Mouse (Mus musculus): ENCODE results near the gene Mtrr. TPM values are rescaled to one million over a fixed set of nuclear protein-coding genes. Genes with fewer than 3 reads are reported as not detected.

The Mtrr gene
- polyA plus RNA-seq, 1 experiment = 9.0 TPM

DNA sequence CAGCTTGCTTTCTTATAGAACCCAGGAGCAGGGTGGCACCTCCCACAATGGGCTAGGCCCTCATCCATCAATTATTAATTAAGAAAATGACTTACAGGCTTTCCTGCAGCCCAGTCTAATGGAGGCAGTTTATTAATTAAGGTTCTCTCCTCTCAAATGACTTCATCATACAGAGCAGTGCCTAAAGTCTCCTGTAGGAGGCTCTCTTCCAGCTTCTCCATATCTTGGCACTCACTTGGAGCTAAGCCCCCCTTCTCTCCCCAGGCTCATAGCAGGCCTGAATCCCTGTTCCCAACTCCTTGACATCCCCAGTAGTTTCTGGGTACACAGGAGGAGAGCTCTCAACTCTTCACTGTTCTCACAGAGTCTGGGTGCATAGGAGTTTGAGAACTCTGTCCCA, 17.0 kb upstream of the Mtrr start:
- H3K4me1 ChIP-seq (ENCODE audit: control insufficient read depth, insufficient read depth, low read length) = peaks cover 7% of the 10 kb centered on the region
- no peak for TF ChIP-seq POLR2A (IDR thresholded peaks at IDR 0.05; ENCODE audit: control insufficient read depth, low read depth, low read length)
- TF ChIP-seq CTCF (IDR thresholded peaks at IDR 0.05; ENCODE audit: control insufficient read depth, insufficient read depth, insufficient replicate concordance, low read depth, low read length) = no peak
- H3K36me3 ChIP-seq (ENCODE audit: control insufficient read depth, insufficient read depth, low read length) = no peaks in the 10 kb centered on the region

DNA sequence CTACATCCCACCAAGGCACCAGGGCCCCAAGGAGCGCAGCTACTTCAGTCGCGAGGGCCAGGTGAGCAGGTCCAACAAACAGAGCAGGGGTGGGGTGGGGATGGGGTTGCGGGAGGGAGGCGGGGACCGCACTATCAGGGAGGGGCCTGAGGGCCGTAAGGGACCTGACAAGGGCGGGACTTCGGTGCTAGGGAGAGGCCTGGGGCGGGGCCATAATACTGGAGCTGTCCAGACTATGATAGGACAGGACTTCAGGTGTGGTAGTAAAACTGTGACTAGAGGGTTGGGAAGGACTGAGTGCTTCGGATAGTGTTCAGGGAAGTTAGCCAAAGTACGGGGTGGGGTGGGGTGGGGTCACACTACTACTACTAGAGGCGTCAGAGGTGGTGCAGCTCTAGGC, 15.7 kb upstream of the Mtrr start:
- peak overlapping the region; percentile 86 for H3K4me3 ChIP-seq (ENCODE audit: control insufficient read depth, low read depth, low read length)
- TF ChIP-seq POLR2A (IDR thresholded peaks at IDR 0.05; ENCODE audit: control insufficient read depth, low read depth, low read length) (no peak), CTCF (IDR thresholded peaks at IDR 0.05; ENCODE audit: control insufficient read depth, insufficient read depth, insufficient replicate concordance, low read depth, low read length) (no peak)
- H3K27me3 ChIP-seq (ENCODE audit: control insufficient read depth, insufficient read depth, low read length) = no peaks in the 10 kb centered on the region
- peaks cover 7% of the 10 kb centered on the region for H3K4me1 ChIP-seq (ENCODE audit: control insufficient read depth, insufficient read depth, low read length)
- no peaks in the 10 kb centered on the region for H3K36me3 ChIP-seq (ENCODE audit: control insufficient read depth, insufficient read depth, low read length)
- no peak overlapping the region for H3K27ac ChIP-seq (ENCODE audit: control insufficient read depth, insufficient read depth, low read depth, low read length)

More for the DNA sequence above, 17.0 kb upstream of the Mtrr start:
- peak overlapping the region; percentile 86 for H3K4me3 ChIP-seq (ENCODE audit: control insufficient read depth, low read depth, low read length)
- H3K27ac ChIP-seq (ENCODE audit: control insufficient read depth, insufficient read depth, low read depth, low read length) = no peak overlapping the region
- no peaks in the 10 kb centered on the region for H3K27me3 ChIP-seq (ENCODE audit: control insufficient read depth, insufficient read depth, low read length)

DNA sequence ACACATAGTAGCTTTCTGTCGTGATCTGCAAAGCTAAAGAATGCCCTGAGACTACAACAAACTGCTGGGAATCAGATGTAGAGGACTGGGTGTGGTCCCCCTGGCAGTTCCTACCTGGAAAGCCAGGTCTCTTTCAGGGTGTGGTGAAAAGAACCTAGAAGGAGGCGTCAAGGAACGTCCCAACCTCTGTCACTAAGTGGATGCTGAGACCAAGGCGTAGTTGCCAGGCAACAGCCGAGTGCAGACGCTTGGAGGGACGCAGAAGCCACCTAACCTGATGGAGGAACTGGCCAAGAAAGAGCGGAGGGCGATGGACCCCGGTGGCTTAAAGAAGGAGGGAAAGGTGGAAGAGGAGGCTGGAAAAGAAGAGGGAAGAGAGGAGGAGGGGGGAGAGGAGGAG, 15.2 kb upstream of the Mtrr start, which contains the start of gene 1700001L19Rik:
1700001L19Rik (plus strand) TSS at position 223 of the 400 bp plus-strand sequence.
- Histone ChIP-seq H3K27ac (ENCODE audit: control insufficient read depth, insufficient read depth, low read depth, low read length) (no peak within 1 kb of the TSS), H3K36me3 (ENCODE audit: control insufficient read depth, insufficient read depth, low read length) (no peaks in the 10 kb centered on the region), H3K27me3 (ENCODE audit: control insufficient read depth, insufficient read depth, low read length) (no peaks in the 10 kb centered on the region), H3K4me1 (ENCODE audit: control insufficient read depth, insufficient read depth, low read length) (peaks cover 7% of the 10 kb centered on the region), H3K4me3 (ENCODE audit: control insufficient read depth, low read depth, low read length) (peak within 1 kb of the TSS; percentile 86)
- TF ChIP-seq POLR2A (IDR thresholded peaks at IDR 0.05; ENCODE audit: control insufficient read depth, low read depth, low read length) (peak; percentile 82; the same call in 1 of the 2 replicates), CTCF (IDR thresholded peaks at IDR 0.05; ENCODE audit: control insufficient read depth, insufficient read depth, insufficient replicate concordance, low read depth, low read length) (no peak)

DNA sequence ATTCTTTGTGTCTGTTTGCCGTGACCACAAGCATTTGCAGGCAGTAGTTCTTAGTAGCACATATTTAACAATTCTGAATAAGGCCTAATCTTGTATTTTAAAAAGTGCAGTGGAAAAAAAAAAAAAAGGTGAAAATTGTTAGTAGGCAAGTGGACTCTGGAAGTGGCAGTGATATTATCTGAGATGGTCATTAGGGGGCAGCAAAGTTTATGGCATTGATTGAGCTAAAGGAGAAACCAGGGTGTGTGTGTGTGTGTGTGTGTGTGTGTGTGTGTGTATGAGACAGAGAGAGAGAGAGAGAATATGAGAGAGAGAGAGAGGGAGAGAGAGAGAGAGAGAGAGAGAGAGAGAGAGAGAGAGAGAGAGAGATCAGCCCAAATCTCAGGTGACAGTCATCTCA, 11.8 kb upstream of the Mtrr start:
- H3K27ac ChIP-seq (ENCODE audit: control insufficient read depth, insufficient read depth, low read depth, low read length) = no peak overlapping the region
- H3K4me1 ChIP-seq (ENCODE audit: control insufficient read depth, insufficient read depth, low read length) = peaks cover 7% of the 10 kb centered on the region
- H3K4me3 ChIP-seq (ENCODE audit: control insufficient read depth, low read depth, low read length) = no peak overlapping the region
- no peak for TF ChIP-seq POLR2A (IDR thresholded peaks at IDR 0.05; ENCODE audit: control insufficient read depth, low read depth, low read length)
- no peak for TF ChIP-seq CTCF (IDR thresholded peaks at IDR 0.05; ENCODE audit: control insufficient read depth, insufficient read depth, insufficient replicate concordance, low read depth, low read length)
- H3K27me3 ChIP-seq (ENCODE audit: control insufficient read depth, insufficient read depth, low read length) = no peaks in the 10 kb centered on the region
- H3K36me3 ChIP-seq (ENCODE audit: control insufficient read depth, insufficient read depth, low read length) = no peaks in the 10 kb centered on the region

DNA sequence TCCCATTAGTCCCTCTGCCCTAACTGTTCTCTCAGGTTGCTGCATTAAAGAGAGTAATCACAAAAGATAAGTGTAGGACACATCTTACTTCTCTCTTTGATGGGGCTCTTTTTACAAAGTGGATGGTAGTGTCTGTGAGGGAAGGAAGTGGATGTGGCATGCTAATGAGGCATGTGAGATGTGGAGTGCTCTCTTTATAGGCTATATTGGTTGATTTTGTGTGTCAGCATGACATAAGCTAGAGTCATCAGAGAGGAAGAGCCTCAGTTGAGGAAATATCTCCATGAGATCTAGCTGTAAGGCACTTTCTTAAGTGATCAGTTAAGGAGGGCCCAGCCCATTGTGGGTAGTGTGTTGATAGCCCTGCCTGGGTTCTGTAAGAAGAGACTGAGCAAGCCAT, 6.4 kb upstream of the Mtrr start:
- Histone ChIP-seq H3K36me3 (ENCODE audit: control insufficient read depth, insufficient read depth, low read length) (no peaks in the 10 kb centered on the region; the same call in 1 of the 2 replicates), H3K4me3 (ENCODE audit: control insufficient read depth, low read depth, low read length) (no peak overlapping the region), H3K27me3 (ENCODE audit: control insufficient read depth, insufficient read depth, low read length) (no peaks in the 10 kb centered on the region), H3K4me1 (ENCODE audit: control insufficient read depth, insufficient read depth, low read length) (no peaks in the 10 kb centered on the region), H3K27ac (ENCODE audit: control insufficient read depth, insufficient read depth, low read depth, low read length) (no peak overlapping the region)
- TF ChIP-seq CTCF (IDR thresholded peaks at IDR 0.05; ENCODE audit: control insufficient read depth, insufficient read depth, insufficient replicate concordance, low read depth, low read length) (no peak), POLR2A (IDR thresholded peaks at IDR 0.05; ENCODE audit: control insufficient read depth, low read depth, low read length) (no peak)

DNA sequence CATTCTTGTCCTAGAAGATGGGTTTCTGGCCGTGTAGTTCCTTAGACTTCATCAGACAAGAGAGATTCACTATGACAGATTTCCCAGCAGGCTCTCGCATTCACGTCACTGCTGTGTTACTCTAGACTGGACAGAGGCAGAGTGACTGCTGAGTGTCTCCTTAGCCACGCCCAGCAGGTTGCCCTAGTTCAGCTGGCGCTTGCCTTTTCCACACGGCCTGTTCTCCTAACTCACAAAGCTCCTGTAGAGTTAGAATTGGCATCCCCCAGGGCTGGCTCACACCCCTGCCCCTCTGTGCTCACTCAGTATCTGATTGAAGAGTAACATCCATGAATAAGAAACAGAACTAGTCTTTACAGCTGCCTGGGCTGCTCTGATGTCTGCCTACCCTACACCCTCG, 3.5 kb upstream of the Mtrr start:
- H3K4me3 ChIP-seq (ENCODE audit: control insufficient read depth, low read depth, low read length) = no peak overlapping the region
- TF ChIP-seq CTCF (IDR thresholded peaks at IDR 0.05; ENCODE audit: control insufficient read depth, insufficient read depth, insufficient replicate concordance, low read depth, low read length) (no peak), POLR2A (IDR thresholded peaks at IDR 0.05; ENCODE audit: control insufficient read depth, low read depth, low read length) (no peak)
- no peaks in the 10 kb centered on the region for H3K27me3 ChIP-seq (ENCODE audit: control insufficient read depth, insufficient read depth, low read length)
- H3K27ac ChIP-seq (ENCODE audit: control insufficient read depth, insufficient read depth, low read depth, low read length) = no peak overlapping the region
- no peaks in the 10 kb centered on the region; the same call in 1 of the 2 replicates for H3K4me1 ChIP-seq (ENCODE audit: control insufficient read depth, insufficient read depth, low read length)
- no peaks in the 10 kb centered on the region; the same call in 1 of the 2 replicates for H3K36me3 ChIP-seq (ENCODE audit: control insufficient read depth, insufficient read depth, low read length)

DNA sequence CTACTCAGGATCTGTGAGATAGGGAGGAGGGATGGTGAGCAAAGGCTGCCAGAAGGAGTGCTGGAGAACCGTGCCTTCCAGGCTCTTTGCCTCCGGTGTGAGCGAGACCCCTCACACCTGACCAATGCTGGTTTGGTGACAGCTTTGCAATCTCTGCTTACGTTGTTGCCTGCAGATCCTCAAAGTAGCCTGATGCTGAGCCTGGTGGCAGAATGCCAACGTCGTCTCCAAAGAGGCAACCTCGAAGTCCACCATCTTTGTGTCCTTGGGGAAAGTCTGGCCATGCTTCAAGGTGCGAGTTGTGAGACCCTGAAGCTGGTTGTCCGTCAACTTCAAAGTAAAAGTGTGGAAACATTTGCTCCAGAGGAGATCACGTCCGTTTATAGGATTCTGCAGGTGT, 2.0 kb upstream of the Mtrr start:
- Histone ChIP-seq H3K36me3 (ENCODE audit: control insufficient read depth, insufficient read depth, low read length) (peaks cover 1% of the 10 kb centered on the region), H3K27ac (ENCODE audit: control insufficient read depth, insufficient read depth, low read depth, low read length) (no peak overlapping the region), H3K4me3 (ENCODE audit: control insufficient read depth, low read depth, low read length) (no peak overlapping the region), H3K4me1 (ENCODE audit: control insufficient read depth, insufficient read depth, low read length) (no peaks in the 10 kb centered on the region; the same call in 1 of the 2 replicates), H3K27me3 (ENCODE audit: control insufficient read depth, insufficient read depth, low read length) (no peaks in the 10 kb centered on the region)
- TF ChIP-seq POLR2A (IDR thresholded peaks at IDR 0.05; ENCODE audit: control insufficient read depth, low read depth, low read length) = no peak
- no peak for TF ChIP-seq CTCF (IDR thresholded peaks at IDR 0.05; ENCODE audit: control insufficient read depth, insufficient read depth, insufficient replicate concordance, low read depth, low read length)

DNA sequence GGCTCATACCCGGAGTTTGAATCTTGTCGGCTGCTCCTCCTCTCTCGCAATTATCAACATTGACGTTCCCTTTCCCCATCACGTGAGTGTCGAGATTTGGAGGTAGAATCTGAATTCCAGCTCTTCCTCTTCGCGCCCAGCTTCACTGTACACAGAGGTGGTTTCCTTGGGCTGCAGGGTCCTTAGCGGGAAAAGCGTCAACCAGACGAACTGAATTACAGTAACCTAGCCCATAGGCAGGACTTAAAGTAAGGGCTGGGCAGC, 500 bp upstream of the Mtrr start:
- peaks cover 1% of the 10 kb centered on the region for H3K36me3 ChIP-seq (ENCODE audit: control insufficient read depth, insufficient read depth, low read length)
- H3K4me3 ChIP-seq (ENCODE audit: control insufficient read depth, low read depth, low read length) = peak overlapping the region; percentile 94
- no peaks in the 10 kb centered on the region; the same call in 1 of the 2 replicates for H3K4me1 ChIP-seq (ENCODE audit: control insufficient read depth, insufficient read depth, low read length)
- H3K27me3 ChIP-seq (ENCODE audit: control insufficient read depth, insufficient read depth, low read length) = no peaks in the 10 kb centered on the region
- H3K27ac ChIP-seq (ENCODE audit: control insufficient read depth, insufficient read depth, low read depth, low read length) = peak overlapping the region; percentile 78
- TF ChIP-seq POLR2A (IDR thresholded peaks at IDR 0.05; ENCODE audit: control insufficient read depth, low read depth, low read length) = no peak
- TF ChIP-seq CTCF (IDR thresholded peaks at IDR 0.05; ENCODE audit: control insufficient read depth, insufficient read depth, insufficient replicate concordance, low read depth, low read length) = no peak

Data from testis, adult 2 months (tissue).